Mouse (Mus musculus) ES-Bruce4 (cell line): ENCODE measurements at regions not wholly inside any gene's neighbourhood (a gene's known extent, or its start where the extent isn't known, plus 50 kb on each side); places are given as distances from the start of the nearest gene placed in this dataset.
A peak's percentile ranks its signal among the peaks of the same experiment; 100 is the strongest.

Source experiments
- H3K27ac ChIP-seq: 2 replicates; pipeline ENCODE4 v1.5.1; 2012; ENCODE audit warnings: low read length, inconsistent platforms; ENCODE audit not compliant: insufficient read depth
- H3K27me3 ChIP-seq: 2 replicates; pipeline ENCODE4 v1.6.1; 2012; ENCODE audit warnings: mild to moderate bottlenecking, low read length, inconsistent platforms; ENCODE audit not compliant: control insufficient read depth, poor library complexity, insufficient read depth, severe bottlenecking
- H3K36me3 ChIP-seq: 2 replicates; pipeline ENCODE4 v1.6.1; 2012; ENCODE audit warnings: inconsistent platforms, mild to moderate bottlenecking, low read length, moderate library complexity; ENCODE audit not compliant: control insufficient read depth, poor library complexity, insufficient read depth, severe bottlenecking
- H3K4me1 ChIP-seq: one replicate; pipeline ENCODE4 v1.8.1; 2011; ENCODE audit warnings: low read length; ENCODE audit not compliant: control insufficient read depth, insufficient read depth
- H3K4me3 ChIP-seq: 2 replicates; pipeline ENCODE4 v1.5.1; 2011; ENCODE audit warnings: low read depth, mild to moderate bottlenecking, low read length
- H3K9ac ChIP-seq: 2 replicates; pipeline ENCODE4 v1.6.1; 2012; ENCODE audit warnings: low read depth, mild to moderate bottlenecking, inconsistent platforms; ENCODE audit not compliant: poor library complexity, severe bottlenecking
- H3K9me3 ChIP-seq: replicated peaks from 2 replicates; pipeline ENCODE4 v1.6.1; 2012; ENCODE audit warnings: mild to moderate bottlenecking, low read length, inconsistent platforms; ENCODE audit not compliant: control insufficient read depth, poor library complexity, insufficient read depth, severe bottlenecking
- CTCF ChIP-seq: IDR thresholded peaks from one replicate; pipeline ENCODE4 v1.8.1; 2011; ENCODE audit warnings: low read depth, low read length
- EP300 ChIP-seq: IDR thresholded peaks from 2 replicates; pipeline ENCODE4 v1.6.1; 2011; ENCODE audit warnings: low read depth, low read length; ENCODE audit not compliant: insufficient read depth
- POLR2A ChIP-seq: IDR thresholded peaks from one replicate; pipeline ENCODE4 v1.8.1; 2011; ENCODE audit warnings: low read length; ENCODE audit not compliant: insufficient read depth

DNA sequence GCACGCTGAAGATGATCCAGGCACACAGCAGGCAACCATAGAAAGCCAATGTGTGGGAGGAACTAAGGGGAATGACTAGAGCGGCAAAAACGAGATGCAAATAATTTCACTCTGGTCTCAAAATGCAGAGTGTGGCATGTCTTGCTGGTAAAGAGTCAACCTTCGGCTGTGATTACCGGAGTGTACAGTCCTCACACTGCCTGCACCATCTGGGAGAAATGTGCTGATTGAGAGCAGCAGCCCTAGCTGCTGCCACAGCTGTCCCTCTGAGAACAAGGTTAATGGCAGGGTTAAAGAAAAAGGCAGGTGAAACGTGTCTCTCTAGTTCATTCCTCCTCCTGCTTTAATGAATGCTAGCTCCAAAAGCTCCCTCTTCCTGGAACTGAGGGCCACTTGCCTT is 173.2 kb upstream of the Gpr101 start:
- Histone ChIP-seq H3K36me3 (no peaks in the 10 kb centered on the region), H3K27ac (no peak overlapping the region), H3K4me3 (no peak overlapping the region), H3K9ac (no peak overlapping the region), H3K27me3 (no peaks in the 10 kb centered on the region), H3K4me1 (no peaks in the 10 kb centered on the region), H3K9me3 (no peaks in the 10 kb centered on the region)
- TF ChIP-seq CTCF (no peak), POLR2A (no peak), EP300 (no peak)

DNA sequence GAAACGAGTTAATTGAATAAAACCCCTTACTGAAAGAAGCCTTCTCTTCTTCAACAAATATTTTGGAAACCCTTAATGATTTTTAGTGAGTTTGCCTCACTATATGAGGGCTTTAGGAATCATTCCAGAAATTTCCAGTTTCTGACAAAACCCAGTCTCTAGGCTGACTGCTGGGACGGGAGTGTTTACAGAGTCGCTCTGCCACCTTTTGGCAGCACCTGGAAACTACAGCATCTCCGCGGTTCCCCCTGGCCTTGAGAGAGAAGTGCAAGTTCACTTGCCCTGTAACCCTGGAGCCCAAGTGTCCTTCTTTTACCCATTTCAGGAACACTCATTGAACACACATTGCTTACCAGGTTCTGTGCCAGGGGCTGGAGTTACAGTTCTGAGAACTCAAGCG is 171.4 kb upstream of the Gpr101 start:
- H3K36me3 ChIP-seq, result no peaks in the 10 kb centered on the region
- TF ChIP-seq EP300 (no peak), POLR2A (no peak), CTCF (peak; percentile 61)
- H3K9me3 ChIP-seq, result no peaks in the 10 kb centered on the region
- H3K4me3 ChIP-seq, result no peak overlapping the region
- no peak overlapping the region for H3K27ac ChIP-seq
- H3K27me3 ChIP-seq, result no peaks in the 10 kb centered on the region
- H3K4me1 ChIP-seq, result no peaks in the 10 kb centered on the region
- H3K9ac ChIP-seq, result no peak overlapping the region

DNA sequence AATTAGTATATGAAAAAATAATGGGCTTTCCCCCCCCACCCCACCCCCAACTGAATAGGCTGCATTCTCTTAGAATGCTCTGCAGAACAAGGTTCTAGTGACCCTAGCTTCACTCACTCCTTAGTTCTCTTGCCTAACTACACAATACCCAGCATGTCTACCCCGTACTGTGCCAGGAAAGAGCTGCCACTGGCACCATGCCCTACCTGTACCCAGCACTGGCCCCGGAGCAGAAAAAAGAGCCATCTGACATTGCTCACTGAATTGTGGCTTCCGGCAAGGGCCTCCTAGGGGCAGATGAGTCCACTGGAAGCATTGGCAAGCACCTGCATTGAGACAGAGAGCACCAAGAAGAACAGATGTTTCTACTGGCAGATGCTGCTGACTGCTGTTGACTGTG is 156.0 kb upstream of the Gpr101 start:
- no peak overlapping the region for H3K27ac ChIP-seq
- no peak for TF ChIP-seq CTCF
- no peak for TF ChIP-seq EP300
- TF ChIP-seq POLR2A, result no peak
- H3K9ac ChIP-seq, result no peak overlapping the region

DNA sequence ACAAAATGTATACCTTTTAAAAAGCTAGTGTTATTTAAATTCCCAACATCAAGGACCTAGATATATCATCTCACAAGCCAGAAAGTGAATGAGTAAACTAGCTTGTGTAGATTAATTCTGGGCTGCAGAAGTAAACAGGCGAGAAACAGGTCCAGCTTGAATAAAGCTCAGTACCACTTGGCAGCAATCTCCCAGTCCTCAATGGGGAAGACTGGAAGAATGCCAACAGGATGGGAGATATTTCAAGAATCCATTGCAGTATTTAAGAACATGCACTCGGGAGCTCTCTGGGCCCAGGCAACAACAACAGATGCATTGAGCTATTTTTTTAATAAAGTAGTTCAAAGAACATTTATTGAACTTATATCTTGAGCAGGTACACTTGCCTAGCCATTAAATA is 152.5 kb upstream of the Gpr101 start:
- no peaks in the 10 kb centered on the region for H3K9me3 ChIP-seq
- no peaks in the 10 kb centered on the region for H3K4me1 ChIP-seq
- TF ChIP-seq EP300 (no peak), CTCF (no peak), POLR2A (no peak)
- no peak overlapping the region for H3K27ac ChIP-seq
- no peak overlapping the region for H3K4me3 ChIP-seq
- H3K27me3 ChIP-seq, result no peaks in the 10 kb centered on the region
- H3K36me3 ChIP-seq, result no peaks in the 10 kb centered on the region
- H3K9ac ChIP-seq, result no peak overlapping the region

More for the DNA sequence above, 156.0 kb upstream of the Gpr101 start:
- H3K4me1 ChIP-seq, result no peaks in the 10 kb centered on the region
- no peaks in the 10 kb centered on the region for H3K36me3 ChIP-seq
- H3K9me3 ChIP-seq, result no peaks in the 10 kb centered on the region
- H3K27me3 ChIP-seq, result no peaks in the 10 kb centered on the region
- no peak overlapping the region for H3K4me3 ChIP-seq

DNA sequence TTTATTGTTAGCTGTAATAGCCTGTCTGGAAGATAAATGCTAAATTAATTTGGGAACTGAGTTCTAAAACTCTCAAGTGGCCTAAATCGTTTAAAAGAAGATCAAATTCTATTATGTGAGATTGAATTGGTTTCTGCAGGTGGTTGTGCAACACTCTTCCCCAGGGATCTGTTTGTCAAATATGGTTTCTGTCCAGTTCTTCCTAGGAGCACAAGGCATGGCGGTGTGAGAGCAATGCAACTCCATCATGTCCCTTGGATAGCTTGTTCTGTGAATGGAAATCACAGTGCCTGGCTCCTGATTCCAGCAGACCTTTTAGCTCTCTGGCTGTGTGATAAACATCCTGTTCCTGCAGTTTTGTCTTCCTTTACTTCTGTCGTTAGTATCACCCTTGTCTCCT is 151.9 kb upstream of the Gpr101 start:
- TF ChIP-seq EP300 (no peak), CTCF (no peak), POLR2A (no peak)

More for the DNA sequence above, 151.9 kb upstream of the Gpr101 start:
- no peak overlapping the region for H3K9ac ChIP-seq
- H3K4me1 ChIP-seq, result no peaks in the 10 kb centered on the region
- no peaks in the 10 kb centered on the region for H3K9me3 ChIP-seq
- H3K36me3 ChIP-seq, result no peaks in the 10 kb centered on the region
- H3K27me3 ChIP-seq, result no peaks in the 10 kb centered on the region
- H3K4me3 ChIP-seq, result no peak overlapping the region
- H3K27ac ChIP-seq, result no peak overlapping the region
